Mouse (Mus musculus) lung, postnatal 10 days (tissue): ENCODE data around the gene Rxrb.

Experiments used
- DNase-seq: peaks from one replicate; pipeline ENCODE4 v3.0.0; 2021

Gene Rxrb

GRCm38 (mm10) chr17:34068864-34069263 is 37.3 kb downstream of the Rxrb start:
- DNase-seq, result no peak

GRCm38 (mm10) chr17:34072091-34072490 is 40.5 kb downstream of the Rxrb start:
- no peak for DNase-seq

- peak; percentile 81 for DNase-seq
These were observed 43.7 kb downstream of the Rxrb start for GRCm38 (mm10) chr17:34075271-34075670.

- peak; percentile 86 for DNase-seq
These were observed 45.9 kb downstream of the Rxrb start for GRCm38 (mm10) chr17:34077549-34077948.

GRCm38 (mm10) chr17:34078148-34078547 is 46.5 kb downstream of the Rxrb start:
- no peak for DNase-seq

GRCm38 (mm10) chr17:34079002-34079401 is 47.4 kb downstream of the Rxrb start:
- DNase-seq, result no peak

- DNase-seq, result peak; percentile 72
These were observed 48.0 kb downstream of the Rxrb start for GRCm38 (mm10) chr17:34079621-34080020.

- DNase-seq, result no peak
These were observed 51.5 kb downstream of the Rxrb start for GRCm38 (mm10) chr17:34083104-34083503.

- DNase-seq, result no peak
These were observed 55.8 kb downstream of the Rxrb start for GRCm38 (mm10) chr17:34087386-34087785.
